ENCODE assay signal across 8 mouse cellular contexts in the genomic region with DNA sequence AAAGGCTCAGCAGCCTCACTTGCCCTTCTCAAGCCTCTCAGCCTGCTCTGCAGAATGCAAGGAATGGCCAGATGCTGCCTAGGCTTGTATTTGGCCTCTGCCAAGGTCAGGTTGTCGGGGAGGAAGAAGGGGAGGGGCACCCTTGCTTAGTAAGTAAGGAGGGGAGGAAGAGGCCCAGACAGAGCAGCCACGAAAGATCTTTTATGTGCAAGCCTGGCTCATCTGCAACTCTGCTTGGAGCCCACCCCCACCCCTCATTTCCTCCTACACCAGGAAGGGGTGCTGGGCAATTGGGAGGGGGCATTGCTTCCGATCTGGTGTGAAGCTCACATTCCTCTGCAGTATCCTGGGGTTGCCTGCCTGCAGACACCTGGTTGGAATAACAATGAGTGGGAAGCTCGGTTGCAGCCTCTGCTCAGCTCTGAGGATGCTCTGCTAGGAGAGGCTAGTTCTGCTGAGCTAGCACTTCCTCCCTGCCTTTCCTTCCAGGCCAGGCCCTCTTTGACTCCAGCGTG.
A peak's percentile ranks its signal among the peaks of the same experiment; 100 is the strongest.
DNase-seq lines count a peak whose midpoint lies in the region; ATAC-seq and TF ChIP-seq lines count a peak whose summit lies in the region.
"Had no signal": no experiment of that assay in that cellular context is flagged by ENCODE, and none has a peak within 500 bp of the region (broad histone marks: within the 10 kb centered on the region; RNA-seq: fewer than 3 reads in every experiment).

No protein-coding gene starts in this region.

- H3K27ac ChIP-seq in spleen, adult 2 months (ENCODE audit: insufficient read depth, low read length), result peak overlapping the region; percentile 16; the same call in 1 of the 2 replicates
- peak overlapping the region; percentile 38; the same call in 1 of the 2 replicates for H3K27ac ChIP-seq in kidney, embryonic 15.5 days
- no peak overlapping the region for H3K27ac ChIP-seq in neural tube, embryonic 11.5 days (ENCODE audit: low read depth, low read length)
- H3K27ac ChIP-seq: embryonic facial prominence, embryonic 13.5 days had no signal

- no peaks in the 10 kb centered on the region for H3K27me3 ChIP-seq in spleen, adult 2 months (ENCODE audit: control insufficient read depth, insufficient read depth, low read length)
- H3K27me3 ChIP-seq in kidney, embryonic 15.5 days, result no peaks in the 10 kb centered on the region
- H3K27me3 ChIP-seq in neural tube, embryonic 11.5 days (ENCODE audit: control insufficient read depth, insufficient read depth, low read length), result no peaks in the 10 kb centered on the region
- H3K27me3 ChIP-seq: embryonic facial prominence, embryonic 13.5 days had no signal

- peak; percentile 76 for ATAC-seq in kidney, embryonic 15.5 days (replicated peaks; ENCODE audit: low FRiP score)
- peak; percentile 45; the same call in 1 of the 2 replicates for ATAC-seq in neural tube, embryonic 11.5 days (ENCODE audit: insufficient read depth, low FRiP score, low TSS enrichment)

- DNase-seq in spleen, adult 2 months (ENCODE audit: low read depth in 1 of 2, low spot score in 2 of 2), result peak in 1 of 2 experiments; percentile 31
- DNase-seq in spleen, adult 18-20 months, result no peak
- peak; percentile 65 for DNase-seq in embryo, embryonic 10 days (ENCODE audit: low spot score)
- peak; percentile 34 for DNase-seq in neural tube, embryonic 11.5 days (ENCODE audit: low spot score)
- no peak for DNase-seq in gastrocnemius, postnatal 4 days (ENCODE audit: low spot score in 2 of 2)
- no peak for DNase-seq in left cerebral cortex, postnatal 25 days (ENCODE audit: low spot score in 2 of 2)

- no peak for TF ChIP-seq CTCF in spleen, adult 2 months (IDR thresholded peaks at IDR 0.05; ENCODE audit: extremely low read depth, insufficient read depth, insufficient read length, insufficient replicate concordance)

- H3K4me1 ChIP-seq in spleen, adult 2 months (ENCODE audit: control insufficient read depth, insufficient read depth, insufficient read length), result peaks cover 10% of the 10 kb centered on the region; the same call in 1 of the 2 replicates
- H3K4me1 ChIP-seq in kidney, embryonic 15.5 days, result peaks cover 17% of the 10 kb centered on the region
- no peaks in the 10 kb centered on the region for H3K4me1 ChIP-seq in neural tube, embryonic 11.5 days (ENCODE audit: control insufficient read depth, insufficient read depth, low read length)

- no peaks in the 10 kb centered on the region for H3K9me3 ChIP-seq in kidney, embryonic 15.5 days (replicated peaks)
- H3K9me3 ChIP-seq in neural tube, embryonic 11.5 days (ENCODE audit: control insufficient read depth, low read length), result no peaks in the 10 kb centered on the region
- H3K9me3 ChIP-seq: embryonic facial prominence, embryonic 13.5 days had no signal

- no peak for TF ChIP-seq POLR2A in spleen, adult 2 months (IDR thresholded peaks at IDR 0.05; ENCODE audit: low read depth, low read length)

- no peak overlapping the region for H3K9ac ChIP-seq in kidney, embryonic 15.5 days
- no peak overlapping the region for H3K9ac ChIP-seq in neural tube, embryonic 11.5 days (ENCODE audit: low read length)
- H3K9ac ChIP-seq: embryonic facial prominence, embryonic 13.5 days had no signal

- 32% methylated on average over 5 of the region's 5 CpGs for WGBS in spleen, adult 2 months
- 3% methylated on average over 5 of the region's 5 CpGs for WGBS in kidney, embryonic 15.5 days
- WGBS in neural tube, embryonic 11.5 days, result 3% methylated on average over 5 of the region's 5 CpGs

- no peak overlapping the region for H3K4me2 ChIP-seq in kidney, embryonic 15.5 days
- H3K4me2 ChIP-seq in neural tube, embryonic 11.5 days (ENCODE audit: low read depth), result no peak overlapping the region
- H3K4me2 ChIP-seq: embryonic facial prominence, embryonic 13.5 days had no signal

- intact Hi-C loops in left cerebral cortex, postnatal 25 days (cut with DNase I), result no loop called here

- no peak overlapping the region for H3K4me3 ChIP-seq in spleen, adult 2 months (ENCODE audit: extremely low read depth, insufficient read depth, insufficient read length)
- no peak overlapping the region for H3K4me3 ChIP-seq in kidney, embryonic 15.5 days (replicated peaks)
- no peak overlapping the region for H3K4me3 ChIP-seq in neural tube, embryonic 11.5 days (ENCODE audit: low read depth, low read length)
- H3K4me3 ChIP-seq: embryonic facial prominence, embryonic 13.5 days had no signal

- H3K36me3 ChIP-seq in spleen, adult 2 months (ENCODE audit: control insufficient read depth, insufficient read depth, low read length), result no peaks in the 10 kb centered on the region
- no peaks in the 10 kb centered on the region for H3K36me3 ChIP-seq in kidney, embryonic 15.5 days
- H3K36me3 ChIP-seq in neural tube, embryonic 11.5 days (ENCODE audit: control insufficient read depth, insufficient read depth, low read length), result no peaks in the 10 kb centered on the region
- H3K36me3 ChIP-seq: embryonic facial prominence, embryonic 13.5 days had no signal

Comparison
In these comparisons a context has a peak if more than half of its experiments do, and no peak if none do; other contexts are left out.
1. DNase-seq: peak in embryo, embryonic 10 days (single experiment) and neural tube, embryonic 11.5 days (single experiment); none in spleen, adult 18-20 months (0 of 2), gastrocnemius, postnatal 4 days (0 of 2) and left cerebral cortex, postnatal 25 days (0 of 2).